7 mouse cellular contexts compared by ENCODE assay signal in genomic region chr15:78978875-78979274, GRCm38 (mm10). TPM values are rescaled to one million over a fixed set of nuclear protein-coding genes. Genes with fewer than 3 reads are reported as not detected.
DNase-seq lines count a peak whose midpoint lies in the region; ATAC-seq and TF ChIP-seq lines count a peak whose summit lies in the region.

No protein-coding gene starts in this region.

- H3K36me3 ChIP-seq in kidney, embryonic 15.5 days: no peaks in the 10 kb centered on the region
- H3K36me3 ChIP-seq in stomach, postnatal 0 days (ENCODE audit: control insufficient read depth, insufficient read depth, low read length): no peaks in the 10 kb centered on the region

- no peak for TF ChIP-seq CTCF in stomach, postnatal 0 days (IDR thresholded peaks at IDR 0.05; ENCODE audit: low read depth)

- H3K4me2 ChIP-seq in kidney, embryonic 15.5 days: no peak overlapping the region
- no peak overlapping the region for H3K4me2 ChIP-seq in stomach, postnatal 0 days (replicated peaks; ENCODE audit: low read depth)

- WGBS in kidney, embryonic 15.5 days: 14% methylated on average over 4 of the region's 4 CpGs
- WGBS in stomach, postnatal 0 days: 13% methylated on average over 4 of the region's 4 CpGs

- H3K9me3 ChIP-seq in kidney, embryonic 15.5 days (replicated peaks): no peaks in the 10 kb centered on the region
- H3K9me3 ChIP-seq in stomach, postnatal 0 days (ENCODE audit: control insufficient read depth, low read length): no peaks in the 10 kb centered on the region

- no peak for ATAC-seq in kidney, embryonic 15.5 days (replicated peaks; ENCODE audit: low FRiP score)
- peak; percentile 49; the same call in 1 of the 2 replicates for ATAC-seq in stomach, postnatal 0 days (ENCODE audit: low FRiP score, low TSS enrichment)

- 0 out of 2 replicates have a peak overlapping the region, but pooled peaks have one; percentile 9 for H3K9ac ChIP-seq in kidney, embryonic 15.5 days
- peak overlapping the region; percentile 43; the same call in 1 of the 2 replicates for H3K9ac ChIP-seq in stomach, postnatal 0 days (ENCODE audit: low read length)

- H3K27ac ChIP-seq in kidney, embryonic 15.5 days: peak overlapping the region; percentile 46
- H3K27ac ChIP-seq in stomach, postnatal 0 days (replicated peaks): peak overlapping the region; percentile 81

- no peaks in the 10 kb centered on the region for H3K27me3 ChIP-seq in kidney, embryonic 15.5 days
- H3K27me3 ChIP-seq in stomach, postnatal 0 days (ENCODE audit: control insufficient read depth, insufficient read depth, low read length): no peaks in the 10 kb centered on the region

- intact Hi-C loops in left cerebral cortex, postnatal 36 days (cut with DNase I): no loop called here

- DNase-seq in NIH3T3 (ENCODE audit: low read depth): peak; percentile 99
- peak; percentile 56 for DNase-seq in c-Kit-positive CD71-negative TER-119-negative erythroid progenitor cells, embryonic 14.5 days (ENCODE audit: low read depth)
- DNase-seq in heart, adult 8-10 months (ENCODE audit: low spot score): peak; percentile 82
- DNase-seq in lung, postnatal 10 days: peak; percentile 92
- peak; percentile 75 for DNase-seq in stomach, postnatal 0 days (ENCODE audit: low spot score)
- no peak for DNase-seq in left cerebral cortex, postnatal 36 days (ENCODE audit: low spot score in 2 of 2)

- peaks cover 34% of the 10 kb centered on the region for H3K4me1 ChIP-seq in kidney, embryonic 15.5 days
- peaks cover 4% of the 10 kb centered on the region for H3K4me1 ChIP-seq in stomach, postnatal 0 days (replicated peaks; ENCODE audit: control insufficient read depth, insufficient read depth)

- no peak overlapping the region for H3K4me3 ChIP-seq in kidney, embryonic 15.5 days (replicated peaks)
- no peak overlapping the region for H3K4me3 ChIP-seq in stomach, postnatal 0 days (ENCODE audit: low read depth, low read length)

- no peak for TF ChIP-seq EP300 in stomach, postnatal 0 days (optimal IDR thresholded peaks at IDR 0.05)

RNA-seq across cellular contexts. Expression of gene Triobp, which starts 31.4 kb away (rescaled TPM):
- 10 to 100 TPM; 30.2 to 31.3 (median 31.0) TPM for total RNA-seq in heart, adult 8-10 months (2022)
- 62.9 and 66.6 TPM in 2 replicates for polyA plus RNA-seq in kidney, embryonic 15.5 days (2015; fragmentation: Nextera tagmentation; extraction: Ambion mirVana)
- 22.4 and 30.6 TPM in 2 replicates for polyA plus RNA-seq in stomach, postnatal 0 days (2015; fragmentation: Nextera tagmentation; extraction: Ambion mirVana)
- 10 to 100 TPM; 14.3 to 19.5 TPM for total RNA-seq in left cerebral cortex, postnatal 36 days (2021)

RNA-seq across cellular contexts. Expression of gene Nol12, which starts 44.1 kb away (rescaled TPM):
- total RNA-seq in heart, adult 8-10 months (2022): 10 to 100 TPM; 14.7 to 17.9 (median 17.1) TPM
- 54.6 and 58.9 TPM in 2 replicates for polyA plus RNA-seq in kidney, embryonic 15.5 days (2015; fragmentation: Nextera tagmentation; extraction: Ambion mirVana)
- polyA plus RNA-seq in stomach, postnatal 0 days (2015; fragmentation: Nextera tagmentation; extraction: Ambion mirVana): 32.3 and 36.4 TPM in 2 replicates
- 10 to 100 TPM; 39.5 to 42.1 TPM for total RNA-seq in left cerebral cortex, postnatal 36 days (2021)

RNA-seq across cellular contexts. Expression of gene H1f0, which starts 49.4 kb away (rescaled TPM):
- 10 to 100 TPM; 64.1 to 92.7 (median 77.5) TPM for total RNA-seq in heart, adult 8-10 months (2022)
- 513 and 545 TPM in 2 replicates for polyA plus RNA-seq in kidney, embryonic 15.5 days (2015; fragmentation: Nextera tagmentation; extraction: Ambion mirVana)
- 285 and 309 TPM in 2 replicates for polyA plus RNA-seq in stomach, postnatal 0 days (2015; fragmentation: Nextera tagmentation; extraction: Ambion mirVana)
- total RNA-seq in left cerebral cortex, postnatal 36 days (2021): 100 to 1,000 TPM in 1 of 2 experiments, 10 to 100 TPM in 1; 87.0 to 113 TPM

RNA-seq across cellular contexts. Expression of gene Lgals1, which starts 52.4 kb away (rescaled TPM):
- total RNA-seq in heart, adult 8-10 months (2022): 100 to 1,000 TPM; 175 to 339 (median 222) TPM
- 761 and 838 TPM in 2 replicates for polyA plus RNA-seq in kidney, embryonic 15.5 days (2015; fragmentation: Nextera tagmentation; extraction: Ambion mirVana)
- polyA plus RNA-seq in stomach, postnatal 0 days (2015; fragmentation: Nextera tagmentation; extraction: Ambion mirVana): 1,326 and 1,632 TPM in 2 replicates
- total RNA-seq in left cerebral cortex, postnatal 36 days (2021): 10 to 100 TPM; 19.3 to 25.0 TPM

Comparison
In these comparisons a context has a peak if more than half of its experiments do, and no peak if none do; other contexts are left out.
1. DNase-seq: peak in NIH3T3 (single experiment), c-Kit-positive CD71-negative TER-119-negative erythroid progenitor cells, embryonic 14.5 days (single experiment), heart, adult 8-10 months (single experiment), lung, postnatal 10 days (single experiment) and stomach, postnatal 0 days (single experiment); none in left cerebral cortex, postnatal 36 days (0 of 2).